Mouse (Mus musculus): ENCODE results near the gene Spred2. TPM values are rescaled to one million over a fixed set of nuclear protein-coding genes. Genes with fewer than 3 reads are reported as not detected.

The Spred2 gene
- polyA plus RNA-seq, 1 experiment from 2014 or later: 7.3 TPM

- H3K9me3 ChIP-seq: no peaks in the 10 kb centered on the region; the same call in 1 of the 2 replicates
- no peak overlapping the region for H3K4me3 ChIP-seq
- peaks cover 19% of the 10 kb centered on the region for H3K4me1 ChIP-seq
- peaks cover 21% of the 10 kb centered on the region for H3K27me3 ChIP-seq (ENCODE audit: poor library complexity, severe bottlenecking)
- H3K27ac ChIP-seq: no peak overlapping the region
- DNase-seq (ENCODE audit: extremely low spot score, low spot score): no peak
- no peaks in the 10 kb centered on the region for H3K36me3 ChIP-seq (replicated peaks)
- WGBS: 93% methylated on average over 4 of the region's 4 CpGs
These were observed 10.4 kb upstream of the Spred2 start for GRCm38 (mm10) chr11:19913761-19914160.

DNA sequence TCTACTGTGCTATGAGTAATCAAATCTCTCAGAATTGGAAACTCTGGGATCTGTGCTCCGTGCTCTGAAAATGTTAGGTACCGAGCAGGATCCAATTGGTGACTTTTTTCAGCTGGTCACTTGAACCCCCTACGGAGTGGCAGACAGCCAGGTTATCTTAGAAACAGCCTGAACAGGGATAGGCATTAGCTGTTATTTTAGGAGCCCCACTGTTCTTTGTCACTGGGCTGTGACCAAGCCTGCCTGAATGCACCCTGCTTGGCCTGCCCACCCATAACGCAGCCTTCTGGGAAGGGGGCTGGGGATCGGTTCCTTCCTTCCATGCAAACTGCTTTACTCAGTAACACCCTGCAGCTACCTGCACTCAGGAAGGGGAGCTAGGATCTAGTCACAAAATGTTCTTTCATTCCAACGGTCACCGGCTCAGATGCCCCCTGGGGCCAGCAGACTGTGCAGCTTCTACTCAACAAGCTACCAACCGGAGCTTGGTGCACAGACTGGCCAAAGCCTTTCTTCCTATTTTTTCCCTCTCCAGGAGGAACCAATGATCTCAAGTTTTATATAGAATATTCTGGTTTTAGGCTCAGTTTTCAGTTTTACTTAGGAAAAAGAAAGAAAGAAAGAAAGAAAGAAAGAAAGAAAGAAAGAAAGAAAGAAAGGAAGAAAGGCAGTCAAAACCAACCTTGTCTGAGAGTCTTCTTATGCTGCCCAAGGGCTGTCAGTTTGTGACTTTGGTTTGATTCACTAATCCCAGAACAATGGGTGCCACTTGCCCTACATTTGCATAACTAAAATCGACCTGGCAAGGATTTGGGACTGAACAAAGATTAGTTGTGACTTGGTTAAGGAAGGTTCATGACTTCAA lies 6.6 kb upstream of the Spred2 start:
- 7% methylated on average over 9 of the region's 9 CpGs for WGBS
- Histone ChIP-seq H3K4me3 (no peak overlapping the region), H3K9me3 (no peaks in the 10 kb centered on the region; the same call in 1 of the 2 replicates), H3K36me3 (replicated peaks) (no peaks in the 10 kb centered on the region), H3K4me1 (peaks cover 40% of the 10 kb centered on the region), H3K27ac (no peak overlapping the region), H3K27me3 (ENCODE audit: poor library complexity, severe bottlenecking) (peaks cover 25% of the 10 kb centered on the region)
- no peak for DNase-seq (ENCODE audit: extremely low spot score, low spot score)

GRCm38 (mm10) chr11:19918246-19918540 lies 6.0 kb upstream of the Spred2 start:
- WGBS: 9% methylated on average over 2 of the region's 2 CpGs

DNA sequence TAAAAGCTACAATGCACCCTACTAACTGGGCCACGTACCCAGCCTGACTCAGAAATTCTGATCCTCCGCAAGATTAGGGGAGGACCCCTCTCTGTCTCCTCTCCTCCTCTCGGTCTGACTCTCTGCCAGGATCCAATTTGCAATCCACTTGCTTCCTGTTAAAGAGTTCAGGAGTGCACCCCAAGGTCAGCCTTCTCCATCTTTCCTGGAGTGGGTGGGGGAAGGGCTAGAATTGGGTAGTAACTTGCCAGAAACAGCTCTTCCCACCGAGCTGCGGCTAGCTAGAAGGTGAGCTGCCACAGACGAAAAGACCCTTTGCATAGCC lies 4.8 kb upstream of the Spred2 start:
- peaks cover 53% of the 10 kb centered on the region for H3K4me1 ChIP-seq
- 3% methylated on average over 6 of the region's 6 CpGs for WGBS
- peak; percentile 51 for DNase-seq (ENCODE audit: extremely low spot score, low spot score)

More at GRCm38 (mm10) chr11:19918246-19918540, 6.0 kb upstream of the Spred2 start:
- H3K4me3 ChIP-seq: no peak overlapping the region
- no peaks in the 10 kb centered on the region for H3K36me3 ChIP-seq (replicated peaks)
- no peak overlapping the region for H3K27ac ChIP-seq
- peaks cover 44% of the 10 kb centered on the region for H3K4me1 ChIP-seq
- no peak for DNase-seq (ENCODE audit: extremely low spot score, low spot score)
- H3K27me3 ChIP-seq (ENCODE audit: poor library complexity, severe bottlenecking): peaks cover 25% of the 10 kb centered on the region
- H3K9me3 ChIP-seq: no peaks in the 10 kb centered on the region

GRCm38 (mm10) chr11:19919785-19920671 lies 4.1 kb upstream of the Spred2 start:
- no peaks in the 10 kb centered on the region for H3K36me3 ChIP-seq (replicated peaks)
- H3K9me3 ChIP-seq: no peaks in the 10 kb centered on the region
- H3K4me1 ChIP-seq: peaks cover 56% of the 10 kb centered on the region
- peak; percentile 85 for DNase-seq (ENCODE audit: extremely low spot score, low spot score)
- H3K27ac ChIP-seq: peak overlapping the region; percentile 88
- peak overlapping the region; percentile 68 for H3K4me3 ChIP-seq
- H3K27me3 ChIP-seq (ENCODE audit: poor library complexity, severe bottlenecking): peaks cover 25% of the 10 kb centered on the region
- WGBS: under 1% methylated on average over 69 of the region's 70 CpGs

More for the DNA sequence above, 4.8 kb upstream of the Spred2 start:
- H3K27ac ChIP-seq: peak overlapping the region; percentile 88
- H3K27me3 ChIP-seq (ENCODE audit: poor library complexity, severe bottlenecking): peaks cover 25% of the 10 kb centered on the region
- H3K4me3 ChIP-seq: peak overlapping the region; percentile 68
- H3K9me3 ChIP-seq: no peaks in the 10 kb centered on the region
- H3K36me3 ChIP-seq (replicated peaks): no peaks in the 10 kb centered on the region

DNA sequence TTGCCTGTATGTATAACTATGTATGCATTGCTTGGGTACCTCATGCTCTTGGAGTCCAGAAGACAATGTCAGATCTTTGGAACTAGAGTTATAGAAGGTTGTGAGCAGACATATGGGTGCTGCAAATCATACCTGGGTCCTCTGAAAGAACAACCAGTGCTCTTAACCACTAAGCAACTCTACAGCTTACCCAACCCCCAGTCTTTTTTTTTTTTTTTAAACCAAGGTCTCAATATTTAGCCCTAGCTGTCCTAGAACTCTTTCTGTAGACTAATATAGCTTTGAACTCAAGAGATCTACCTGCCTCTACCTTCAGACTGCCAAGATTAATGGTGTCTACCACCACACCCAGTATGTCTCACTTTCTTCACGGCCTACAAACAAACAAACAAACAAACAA lies 2.5 kb upstream of the Spred2 start:
- Histone ChIP-seq H3K4me1 (peaks cover 65% of the 10 kb centered on the region), H3K4me3 (no peak overlapping the region), H3K27ac (no peak overlapping the region), H3K9me3 (no peaks in the 10 kb centered on the region), H3K27me3 (ENCODE audit: poor library complexity, severe bottlenecking) (peaks cover 24% of the 10 kb centered on the region), H3K36me3 (replicated peaks) (no peaks in the 10 kb centered on the region)
- WGBS: 83% methylated on average over 1 of the region's 1 CpGs
- no peak for DNase-seq (ENCODE audit: extremely low spot score, low spot score)

DNA sequence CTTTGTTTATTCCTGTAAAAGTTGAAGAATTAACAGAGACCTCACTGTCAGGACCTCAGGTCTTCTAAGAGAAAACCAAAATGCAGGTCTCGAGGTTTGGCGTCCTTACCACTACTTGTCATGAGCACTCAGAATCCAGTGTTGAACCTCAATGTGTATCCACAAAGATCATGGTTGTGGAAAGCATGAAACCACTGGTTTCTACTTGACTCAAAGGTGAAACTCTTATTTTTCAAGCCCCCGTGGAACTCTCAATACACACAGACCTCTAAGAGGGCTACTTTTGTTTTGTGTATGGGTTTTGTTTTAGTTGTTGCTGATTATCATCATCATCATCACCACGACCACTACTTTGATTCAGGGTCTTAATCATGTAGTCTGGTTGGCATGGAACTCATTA lies 2.0 kb upstream of the Spred2 start:
- WGBS: 90% methylated on average over 4 of the region's 4 CpGs
- Histone ChIP-seq H3K27me3 (ENCODE audit: poor library complexity, severe bottlenecking) (peaks cover 19% of the 10 kb centered on the region), H3K36me3 (replicated peaks) (no peaks in the 10 kb centered on the region), H3K9me3 (no peaks in the 10 kb centered on the region), H3K4me1 (peaks cover 65% of the 10 kb centered on the region), H3K4me3 (no peak overlapping the region), H3K27ac (no peak overlapping the region)
- no peak for DNase-seq (ENCODE audit: extremely low spot score, low spot score)

- peak overlapping the region; percentile 95 for H3K27ac ChIP-seq
- no peaks in the 10 kb centered on the region for H3K36me3 ChIP-seq (replicated peaks)
- H3K4me1 ChIP-seq: peaks cover 59% of the 10 kb centered on the region
- WGBS: under 1% methylated on average over 29 of the region's 29 CpGs
- peak; percentile 78 for DNase-seq (ENCODE audit: extremely low spot score, low spot score)
- H3K4me3 ChIP-seq: peak overlapping the region; percentile 91
- no peaks in the 10 kb centered on the region for H3K27me3 ChIP-seq (ENCODE audit: poor library complexity, severe bottlenecking)
- no peaks in the 10 kb centered on the region for H3K9me3 ChIP-seq
These were observed 578 bp downstream of the Spred2 start for GRCm38 (mm10) chr11:19924757-19925148.

- Histone ChIP-seq H3K4me1 (peaks cover 56% of the 10 kb centered on the region), H3K27me3 (ENCODE audit: poor library complexity, severe bottlenecking) (no peaks in the 10 kb centered on the region), H3K4me3 (peak overlapping the region; percentile 91), H3K36me3 (replicated peaks) (no peaks in the 10 kb centered on the region), H3K27ac (peak overlapping the region; percentile 95), H3K9me3 (no peaks in the 10 kb centered on the region)
- DNase-seq (ENCODE audit: extremely low spot score, low spot score): peak; percentile 81
- under 1% methylated on average over 75 of the region's 75 CpGs for WGBS
These were observed 1.2 kb downstream of the Spred2 start for GRCm38 (mm10) chr11:19925149-19925975.

- Histone ChIP-seq H3K4me1 (peaks cover 51% of the 10 kb centered on the region), H3K27me3 (ENCODE audit: poor library complexity, severe bottlenecking) (no peaks in the 10 kb centered on the region), H3K36me3 (replicated peaks) (no peaks in the 10 kb centered on the region), H3K9me3 (no peaks in the 10 kb centered on the region), H3K27ac (peak overlapping the region; percentile 95), H3K4me3 (peak overlapping the region; percentile 91)
- WGBS: 3% methylated on average over 15 of the region's 15 CpGs
- peak; percentile 76 for DNase-seq (ENCODE audit: extremely low spot score, low spot score)
These were observed 2.0 kb downstream of the Spred2 start for GRCm38 (mm10) chr11:19925976-19926842.

GRCm38 (mm10) chr11:19926843-19927120 lies 2.6 kb downstream of the Spred2 start:
- peak overlapping the region; percentile 91; the same call in 1 of the 2 replicates for H3K4me3 ChIP-seq
- H3K27ac ChIP-seq: peak overlapping the region; percentile 95
- peaks cover 51% of the 10 kb centered on the region for H3K4me1 ChIP-seq
- 67% methylated on average over 2 of the region's 2 CpGs for WGBS
- DNase-seq (ENCODE audit: extremely low spot score, low spot score): no peak
- no peaks in the 10 kb centered on the region for H3K9me3 ChIP-seq
- peaks cover 3% of the 10 kb centered on the region for H3K36me3 ChIP-seq (replicated peaks)
- H3K27me3 ChIP-seq (ENCODE audit: poor library complexity, severe bottlenecking): no peaks in the 10 kb centered on the region

DNA sequence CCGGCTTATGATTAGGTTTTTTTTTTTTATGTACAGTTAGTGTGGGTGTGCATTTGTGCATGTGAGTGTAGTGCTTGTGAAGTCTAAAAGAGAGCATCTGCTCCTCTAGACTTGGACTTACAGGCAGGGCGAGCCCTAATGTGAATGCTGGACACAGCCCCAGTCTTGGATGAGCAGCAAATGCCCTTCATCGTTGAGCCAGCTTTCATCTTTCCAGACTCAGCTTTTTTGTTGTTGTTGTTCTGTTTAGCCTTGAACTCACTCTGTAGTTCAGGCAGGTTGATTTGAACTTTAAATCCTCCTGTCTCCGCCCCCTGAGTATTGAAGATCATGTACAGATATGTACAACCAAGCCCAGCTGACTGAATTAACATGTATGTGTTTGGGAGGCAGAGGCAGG lies 4.5 kb downstream of the Spred2 start:
- Histone ChIP-seq H3K9me3 (no peaks in the 10 kb centered on the region), H3K27me3 (ENCODE audit: poor library complexity, severe bottlenecking) (no peaks in the 10 kb centered on the region), H3K4me3 (no peak overlapping the region), H3K27ac (no peak overlapping the region), H3K36me3 (replicated peaks) (peaks cover 6% of the 10 kb centered on the region), H3K4me1 (peaks cover 42% of the 10 kb centered on the region)
- no peak for DNase-seq (ENCODE audit: extremely low spot score, low spot score)
- WGBS: 90% methylated on average over 4 of the region's 4 CpGs
